Mouse (Mus musculus) liver, embryonic 14.5 days (tissue): ENCODE data around the gene Vldlr.

Experiments used
- CTCF ChIP-seq: IDR thresholded peaks from 2 replicates; pipeline ENCODE4 v1.5.1; 2016; ENCODE audit warnings: antibody characterized with exemption, low read depth, control low read depth
- EP300 ChIP-seq: IDR thresholded peaks from 2 replicates; pipeline ENCODE4 v1.6.1; 2016; ENCODE audit warnings: antibody characterized with exemption, low read depth

- TF ChIP-seq CTCF, result no peak
- TF ChIP-seq EP300, result no peak
Observed at GRCm38 (mm10) chr19:27260621-27261278, 44.5 kb downstream of the Vldlr start.
